Mouse (Mus musculus) liver, postnatal 0 days (tissue): ENCODE measurements around the gene Gfod1.

Experiments used
- CTCF ChIP-seq: sonication (generic); IDR thresholded peaks from 2 replicates; pipeline ENCODE4 v1.5.1; 2016; ENCODE audit warnings: antibody characterized with exemption, low read depth
- EP300 ChIP-seq: IDR thresholded peaks from 2 replicates; pipeline ENCODE4 v1.6.1; 2016; ENCODE audit warnings: antibody characterized with exemption, low read depth, mild to moderate bottlenecking

- TF ChIP-seq CTCF (no peak), EP300 (no peak)
These were observed 27.9 kb upstream of the Gfod1 start for GRCm38 (mm10) chr13:43331721-43332444.
